Mouse (Mus musculus): ENCODE results near the gene Alyref.

GRCm38 (mm10) chr11:120554834-120555233 lies 43.3 kb downstream of the Alyref start:
- TF ChIP-seq TAL1 (IDR thresholded peaks at IDR 0.05; ENCODE audit: low read length) (no peak), GATA1 (IDR thresholded peaks at IDR 0.05; ENCODE audit: low read length) (no peak)

Data from erythroblast, embryonic 14.5 days (primary cell).